Mouse (Mus musculus) cerebellum, adult 18-20 months (tissue): ENCODE results near the gene Zfp423.
"Not testable (repeated sequence)": the region's sequence is repeated elsewhere in the genome, so short reads cannot be mapped to it uniquely, and the experiment has no call there.

ENCODE experiments used
- DNase-seq, 2 experiments: peaks; one replicate each; pipeline ENCODE4 v3.0.0; 2021

The Zfp423 gene

DNA sequence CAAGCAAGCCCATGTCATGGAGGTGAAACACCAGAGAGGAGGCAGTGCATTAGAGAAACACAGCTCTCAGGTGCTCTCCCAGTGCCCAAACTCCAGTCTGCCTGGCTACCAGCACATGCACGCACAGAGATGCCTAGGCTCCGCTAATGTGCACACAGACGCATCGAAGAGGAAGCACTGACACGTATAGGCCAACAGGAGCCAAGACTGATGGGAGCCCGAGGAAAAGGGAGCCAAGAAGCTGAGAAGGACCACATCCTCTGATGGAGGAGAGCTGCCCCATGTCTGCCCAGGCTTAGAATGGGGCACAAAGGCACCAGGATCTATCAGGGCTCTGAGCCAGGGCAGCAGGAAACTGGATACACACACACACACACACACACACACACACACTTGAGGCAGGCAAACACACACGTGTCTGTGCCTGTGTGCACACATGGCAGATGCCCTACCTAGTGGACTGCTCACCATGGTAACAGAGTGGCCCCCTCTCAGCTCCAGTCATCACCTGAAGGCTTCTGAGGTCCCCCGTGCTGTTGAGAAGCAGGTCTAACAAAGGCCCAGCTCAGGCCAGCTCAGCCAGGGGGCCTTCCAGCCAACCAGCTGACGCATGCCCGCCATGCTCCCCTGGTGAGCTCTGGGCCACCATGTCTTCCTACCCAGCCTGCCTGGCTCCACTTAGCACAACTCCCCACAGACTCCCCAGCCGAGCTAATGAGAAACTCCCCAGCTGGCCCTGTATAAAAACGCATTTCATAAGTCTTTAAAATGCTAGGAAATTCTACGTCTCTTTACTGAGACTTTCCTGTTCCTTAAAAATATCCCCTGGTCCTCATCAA is 64.0 kb downstream of the Zfp423 start:
- DNase-seq: no peak

DNA sequence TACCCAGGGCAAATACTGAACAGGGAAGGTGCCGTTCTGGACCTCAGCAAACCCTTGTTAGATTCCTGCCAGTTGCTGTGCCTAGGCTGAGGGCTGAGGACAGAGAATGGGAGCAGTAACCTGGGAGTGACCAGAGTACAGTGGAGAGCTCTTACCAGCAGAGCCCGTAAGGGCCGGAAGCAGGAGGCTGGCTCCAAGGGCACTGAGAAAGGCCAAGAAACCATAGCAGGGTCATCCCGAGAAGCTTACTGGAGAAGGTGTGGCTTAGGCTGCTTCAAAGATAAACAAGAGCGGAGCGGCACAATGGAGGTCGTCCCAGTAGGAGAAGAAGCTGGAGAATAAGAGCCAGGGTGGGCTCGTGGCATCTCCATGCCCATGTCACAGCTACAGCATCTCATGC is 65.1 kb downstream of the Zfp423 start:
- DNase-seq: no peak

DNA sequence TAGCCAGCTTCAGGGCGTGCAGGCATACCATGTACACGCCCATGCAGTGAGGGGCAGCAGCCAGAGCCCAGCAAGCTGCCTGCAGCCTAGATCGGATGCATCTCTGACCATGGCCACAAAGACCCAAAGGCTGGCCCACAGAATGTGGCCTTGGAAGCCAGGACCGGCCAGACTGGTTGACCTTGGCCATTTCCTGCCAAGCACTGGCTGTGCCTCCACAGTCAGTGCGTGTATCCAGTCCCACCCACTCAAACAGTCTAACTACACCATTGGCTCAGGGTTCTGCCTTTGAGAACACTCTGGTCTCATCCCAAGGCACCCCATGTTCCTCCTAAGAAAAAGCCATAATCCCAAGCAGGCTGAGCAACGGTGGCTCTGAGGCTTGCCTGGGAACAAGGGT is 65.8 kb downstream of the Zfp423 start:
- DNase-seq: no peak

DNA sequence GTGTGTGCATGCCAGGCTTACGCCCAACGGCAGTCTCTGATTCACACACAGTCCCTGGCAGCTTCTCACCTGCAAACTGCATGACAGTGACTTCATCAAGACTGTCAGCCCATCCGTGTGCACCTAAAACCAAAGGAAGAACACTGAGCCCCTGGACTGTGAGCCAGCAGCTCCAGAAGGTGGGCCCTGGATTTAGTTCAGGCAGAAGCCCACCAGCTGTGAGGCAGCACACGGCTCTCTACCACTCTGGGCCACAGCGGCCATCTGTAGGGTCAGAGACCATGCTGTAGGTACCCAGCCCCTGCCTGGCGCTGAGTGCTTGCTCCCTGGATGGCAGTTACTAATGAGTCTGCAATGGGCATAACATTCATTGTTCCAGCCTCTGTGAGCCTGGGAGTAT is 66.5 kb downstream of the Zfp423 start:
- no peak for DNase-seq

DNA sequence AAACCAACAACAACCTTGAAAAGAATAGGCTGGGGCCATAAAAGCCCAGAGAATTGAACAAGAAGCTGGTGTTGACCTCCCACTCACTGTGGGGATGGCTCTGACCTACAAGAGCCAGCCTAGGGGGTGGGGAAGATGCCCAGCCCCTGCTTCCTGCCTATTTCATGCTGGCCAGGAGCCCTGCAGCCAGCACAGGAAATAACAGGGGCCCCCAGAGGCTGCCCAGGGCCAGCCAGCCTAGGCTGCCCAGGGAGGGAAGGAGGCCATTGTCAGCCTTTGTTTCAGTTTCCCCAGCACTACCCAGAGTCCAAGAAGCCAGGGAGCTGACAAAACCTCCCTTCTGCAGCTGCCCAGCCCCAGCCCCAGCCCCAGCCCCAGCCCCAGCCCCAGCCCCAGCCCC is 67.5 kb downstream of the Zfp423 start:
- DNase-seq: no peak

DNA sequence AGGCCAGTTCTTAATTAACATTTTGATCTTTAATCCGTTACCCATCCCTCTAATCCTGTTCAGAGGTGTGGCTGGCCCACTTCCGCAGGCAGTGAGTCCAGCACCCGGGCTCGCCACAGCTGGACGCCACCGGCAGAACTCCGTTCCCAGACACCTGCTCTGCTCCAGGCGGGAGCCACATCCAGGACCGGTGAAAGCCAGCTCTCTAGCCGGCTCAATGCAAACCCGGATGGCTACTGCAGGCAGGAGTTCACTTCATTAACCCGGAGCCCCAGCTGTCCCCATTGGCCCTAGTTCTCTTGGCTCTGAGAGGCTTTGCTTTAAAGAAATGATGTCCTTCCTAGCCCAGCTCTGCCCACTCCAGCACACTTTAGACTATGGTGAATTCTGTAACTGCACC is 71.4 kb downstream of the Zfp423 start:
- no peak for DNase-seq

DNA sequence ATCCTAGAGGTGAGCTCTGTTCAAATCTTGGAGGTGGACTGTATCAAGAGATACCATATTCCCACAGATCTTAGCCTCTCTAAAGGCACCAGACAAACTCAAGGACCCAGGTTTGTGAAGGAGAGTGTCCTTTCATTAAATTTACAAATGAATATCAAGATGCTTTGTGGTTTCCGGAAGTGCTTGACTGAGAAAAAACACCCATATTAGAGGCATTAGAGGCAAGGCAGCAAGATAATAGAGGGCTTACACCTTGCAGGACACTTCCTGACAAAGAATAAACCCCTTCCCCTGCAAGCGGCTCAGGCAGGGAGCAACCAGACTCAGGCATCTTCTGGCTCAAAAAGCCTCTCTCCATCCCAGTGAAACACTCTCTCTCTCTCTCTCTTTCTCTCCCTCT is 78.3 kb downstream of the Zfp423 start:
- no peak for DNase-seq

DNA sequence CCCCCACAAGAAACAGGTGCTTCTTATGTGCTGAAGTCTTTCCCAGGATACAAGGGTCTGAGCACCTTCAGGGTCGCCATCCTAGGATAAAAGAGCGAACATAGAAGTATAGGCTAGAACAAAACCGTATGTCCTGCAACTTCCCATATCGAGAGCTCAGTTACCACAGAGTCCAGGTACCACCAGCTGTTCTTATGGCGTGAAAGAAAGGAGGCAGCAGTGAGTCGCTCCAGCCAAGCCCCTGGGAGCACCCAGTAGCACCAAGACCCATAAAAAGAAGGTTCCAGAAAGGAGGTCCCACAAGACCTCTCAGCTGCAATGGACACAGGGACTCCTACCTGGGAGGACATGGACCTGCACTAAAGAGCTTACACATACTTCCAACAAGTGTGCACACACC is 83.5 kb downstream of the Zfp423 start:
- no peak for DNase-seq

DNA sequence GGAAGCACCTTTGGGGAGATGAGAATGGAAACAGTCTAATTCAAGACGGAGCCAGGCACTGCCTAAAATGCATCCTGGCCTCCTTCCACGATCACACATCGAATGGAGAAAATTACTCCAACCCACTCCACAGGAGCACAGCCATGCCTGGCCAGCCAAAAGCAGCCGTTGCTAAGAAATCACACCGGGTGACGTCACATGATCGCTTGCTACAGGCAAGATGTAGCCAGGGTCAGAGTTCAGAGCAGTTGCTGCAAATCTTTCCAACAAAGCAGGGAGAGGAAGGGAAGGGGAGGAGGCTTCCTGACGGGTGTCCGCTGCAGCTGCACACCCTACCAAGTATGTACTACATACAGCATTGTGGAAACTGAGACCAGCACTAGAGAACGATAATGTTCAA is 83.9 kb downstream of the Zfp423 start:
- peak; percentile 15 to 28 for DNase-seq

DNA sequence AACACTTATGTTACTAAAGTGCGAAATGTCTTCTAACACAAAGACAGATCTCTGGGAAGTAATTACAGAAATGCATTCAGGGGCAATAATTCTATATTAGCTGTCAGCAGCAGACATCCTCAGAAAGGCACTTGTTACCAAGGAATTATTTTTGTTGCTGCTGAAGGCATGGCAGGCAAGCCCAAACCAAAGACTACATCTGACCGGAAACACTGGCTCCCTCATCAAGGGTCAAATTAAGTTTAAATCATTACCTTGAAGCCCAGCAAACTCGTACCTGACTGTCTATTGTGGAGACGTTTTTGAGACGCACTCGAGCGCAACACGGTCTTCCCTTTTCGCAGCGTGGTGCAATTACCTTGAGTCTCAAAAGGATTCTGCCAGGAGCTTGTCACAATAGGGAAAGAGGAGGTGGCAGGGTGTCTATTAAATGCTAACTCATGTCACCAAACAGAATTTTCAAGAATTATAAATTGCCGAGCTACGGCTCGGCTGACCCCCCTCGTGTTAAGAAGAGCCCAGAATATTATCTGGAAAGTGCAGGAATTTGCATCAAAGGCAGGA is 86.3 kb downstream of the Zfp423 start:
- no peak for DNase-seq

DNA sequence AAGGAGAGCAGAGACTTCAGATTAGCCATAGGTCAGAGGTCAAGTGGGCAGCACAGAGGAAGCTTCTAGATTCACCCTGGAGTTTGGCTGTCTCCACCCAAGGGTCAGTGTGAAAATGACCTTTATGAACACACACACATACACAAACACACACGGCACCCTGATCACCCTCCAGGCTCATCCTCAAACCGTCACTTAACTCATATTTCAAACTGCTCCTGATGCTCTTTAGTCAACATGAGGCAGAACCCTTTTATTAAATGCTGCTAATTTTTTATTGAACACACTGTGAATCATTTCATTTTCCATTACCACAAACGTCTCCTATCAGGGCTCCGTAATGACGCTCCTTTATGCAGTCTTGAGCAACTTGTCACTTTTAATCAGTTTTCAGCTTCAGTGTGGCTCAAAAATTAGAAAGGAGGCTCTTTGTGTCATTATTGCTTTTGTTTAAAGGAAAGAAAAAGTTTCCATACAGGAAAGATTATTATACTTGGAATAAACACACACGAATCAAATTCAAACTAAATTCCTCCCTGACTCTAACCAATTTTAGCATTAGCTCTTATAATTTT is 87.0 kb downstream of the Zfp423 start:
- DNase-seq: no peak

DNA sequence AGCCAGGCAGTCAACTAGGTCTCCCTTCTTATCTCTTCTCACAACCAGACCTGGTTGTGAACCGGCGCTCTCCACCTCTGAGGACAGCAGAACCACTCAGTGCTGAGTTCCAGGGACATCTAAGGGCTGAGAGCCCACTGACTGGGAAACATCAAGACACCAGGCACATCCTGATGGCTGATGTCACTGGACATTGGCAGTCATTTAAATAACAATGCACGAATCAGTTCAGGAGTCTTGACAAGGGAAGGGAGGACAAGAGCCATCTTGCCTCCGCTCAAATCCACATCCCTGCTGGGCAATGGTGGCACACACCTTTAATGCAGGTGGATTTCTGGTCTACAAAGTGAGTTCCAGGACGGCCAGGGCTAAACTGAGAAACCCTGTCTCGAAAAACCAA is 92.8 kb downstream of the Zfp423 start:
- DNase-seq: no peak

DNA sequence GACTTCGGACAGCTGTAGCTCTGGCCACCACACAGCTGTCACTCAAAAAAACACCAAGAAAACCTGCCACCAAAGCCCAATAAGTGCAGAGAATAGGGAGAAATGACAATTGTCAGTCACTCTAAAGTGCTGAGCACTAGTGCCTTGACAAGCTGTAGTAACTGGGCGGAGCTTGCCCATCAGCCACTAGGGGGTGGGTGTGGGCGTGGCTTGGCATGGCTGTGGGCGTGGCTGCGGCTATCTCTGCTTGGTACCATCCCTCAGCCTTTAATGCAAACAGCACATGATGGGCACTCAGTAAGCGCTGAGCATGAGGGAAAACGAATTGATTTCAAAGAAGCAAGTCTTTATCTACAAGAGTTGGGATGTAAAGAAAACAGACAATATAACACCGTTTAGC is 95.2 kb downstream of the Zfp423 start:
- DNase-seq: no peak

DNA sequence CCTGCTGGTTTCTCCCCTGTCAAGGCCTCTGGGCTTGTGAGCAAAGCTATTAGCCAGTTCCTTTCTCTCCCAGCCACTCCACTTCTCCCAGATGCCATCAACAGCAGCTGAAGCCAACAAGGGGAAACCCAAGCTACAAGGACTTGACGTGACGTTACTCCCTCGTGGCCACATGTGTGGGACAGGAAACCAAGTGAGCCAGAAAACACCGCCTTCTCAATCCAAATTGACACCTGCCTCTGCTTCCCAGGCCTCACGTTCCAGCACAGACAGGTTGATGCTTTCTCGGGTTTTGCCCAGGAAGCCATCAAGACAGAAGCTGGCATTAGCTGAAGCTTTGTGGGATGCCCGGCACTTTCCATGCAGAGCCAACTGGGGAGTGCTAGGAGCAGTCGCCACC is 96.3 kb downstream of the Zfp423 start:
- no peak for DNase-seq

DNA sequence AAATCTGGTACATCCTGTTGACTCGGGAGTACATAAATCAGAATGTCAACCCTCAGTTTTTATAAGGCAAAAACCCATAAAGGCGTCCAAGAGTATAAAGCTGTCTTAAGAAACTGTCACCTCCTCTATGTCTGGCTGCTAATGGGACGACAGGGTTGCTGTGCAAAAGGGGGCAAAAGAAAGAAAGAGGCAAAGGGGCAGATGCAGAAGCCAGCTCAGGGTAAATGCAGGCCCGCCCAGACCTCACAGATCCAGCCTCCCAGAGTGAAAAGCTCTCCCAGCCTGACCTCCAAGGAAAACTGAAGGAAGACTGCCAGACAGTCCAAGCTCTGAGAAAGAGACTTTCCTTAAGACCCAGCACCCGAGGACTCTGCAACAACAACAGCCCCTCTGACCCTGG is 97.7 kb downstream of the Zfp423 start:
- DNase-seq: no peak

DNA sequence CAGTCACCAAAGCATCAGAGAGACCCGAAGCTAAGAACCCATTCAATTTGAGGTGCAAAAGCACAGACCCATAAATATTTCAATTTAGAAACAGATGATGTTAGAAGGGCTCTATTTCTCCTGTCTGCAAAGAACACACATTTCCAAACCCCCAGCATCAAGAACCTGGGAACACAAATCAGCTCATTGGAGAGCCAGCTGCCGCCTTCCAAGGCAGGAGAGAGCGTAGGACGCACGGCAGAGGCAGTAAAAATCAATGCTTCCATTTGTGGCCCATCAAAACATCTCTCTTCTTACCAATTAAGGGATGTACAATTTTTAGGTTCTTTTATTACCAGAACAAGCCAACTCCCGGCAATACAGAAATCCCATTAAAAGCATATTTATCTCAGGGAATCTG is 98.5 kb downstream of the Zfp423 start:
- no peak for DNase-seq

DNA sequence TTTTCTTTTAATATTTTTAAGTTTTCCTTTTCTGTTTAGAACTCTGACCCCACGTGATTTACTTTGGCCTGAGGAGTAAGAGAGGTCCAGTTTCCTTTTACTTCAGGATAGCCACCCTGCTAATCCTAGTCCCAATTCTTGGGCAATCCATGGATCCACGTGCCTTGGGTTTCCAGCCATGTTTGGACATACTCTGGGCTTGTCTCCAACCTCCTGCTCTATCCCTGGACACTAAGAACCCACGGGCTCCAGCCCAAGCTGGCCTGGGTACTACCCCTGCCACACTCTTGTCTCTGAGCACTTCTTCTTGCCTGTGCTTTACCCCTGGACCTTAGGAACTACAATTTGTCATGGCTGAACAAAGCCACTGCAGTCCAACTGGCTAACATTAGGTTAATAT is 107.5 kb downstream of the Zfp423 start:
- DNase-seq: no peak

DNA sequence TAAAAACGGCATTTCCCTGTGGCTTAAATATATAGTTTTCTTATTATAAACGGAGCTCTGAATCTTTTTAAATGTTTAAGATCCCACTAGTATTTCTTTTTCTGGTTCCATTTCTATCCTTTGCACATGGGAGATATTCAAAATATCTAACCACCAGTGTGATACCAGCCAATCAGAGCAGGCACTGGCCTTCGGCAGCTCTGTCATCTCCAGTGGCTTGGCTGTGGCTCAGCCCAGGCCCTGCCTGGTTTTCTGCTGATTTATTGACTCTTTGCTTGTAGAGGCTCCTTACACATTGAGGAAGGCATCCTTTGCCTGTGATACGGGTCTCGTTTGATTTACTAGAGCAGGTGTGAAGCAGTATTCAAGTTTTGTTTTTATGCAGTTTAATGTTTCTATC is 108.0 kb downstream of the Zfp423 start:
- no peak for DNase-seq

DNA sequence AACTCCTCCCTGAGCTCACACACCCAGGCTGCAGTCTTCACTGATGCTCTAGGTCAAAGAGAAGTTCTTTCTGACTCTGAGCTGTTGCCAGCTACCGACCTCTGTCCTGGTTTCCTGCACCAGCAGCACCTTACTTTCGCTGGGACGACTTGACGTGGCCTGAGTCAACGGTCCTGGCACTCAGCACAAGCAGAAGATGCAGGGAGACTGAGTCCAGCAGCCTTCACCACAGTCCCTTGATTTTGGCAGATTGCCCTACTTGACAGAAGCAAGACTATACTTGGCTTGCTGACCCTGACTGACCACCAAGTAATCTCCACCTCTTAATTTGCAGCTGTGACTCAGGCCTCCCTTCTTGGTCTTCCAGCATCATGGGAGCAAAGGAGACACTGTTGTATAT is 110.6 kb downstream of the Zfp423 start:
- no peak for DNase-seq

DNA sequence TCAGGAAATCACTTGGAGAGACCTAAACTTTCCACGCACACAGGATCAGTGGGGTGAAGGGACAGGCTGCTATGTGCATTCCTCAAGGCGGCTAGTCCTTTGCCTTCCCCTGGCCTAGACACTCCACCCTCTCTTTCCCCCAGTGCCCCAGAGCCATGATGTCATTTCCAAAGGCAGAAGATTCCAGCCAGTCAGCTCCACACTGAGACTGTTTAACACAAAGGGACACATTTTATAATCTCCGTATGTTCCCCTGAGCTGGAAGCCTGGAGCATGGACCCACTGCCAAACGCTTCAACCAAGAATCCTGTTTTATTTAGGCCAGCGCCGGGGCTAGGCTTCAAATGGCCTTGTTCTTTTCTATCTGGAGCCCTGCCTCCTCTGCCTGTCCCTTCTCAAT is 111.6 kb downstream of the Zfp423 start:
- peak; percentile 61 to 67 for DNase-seq

DNA sequence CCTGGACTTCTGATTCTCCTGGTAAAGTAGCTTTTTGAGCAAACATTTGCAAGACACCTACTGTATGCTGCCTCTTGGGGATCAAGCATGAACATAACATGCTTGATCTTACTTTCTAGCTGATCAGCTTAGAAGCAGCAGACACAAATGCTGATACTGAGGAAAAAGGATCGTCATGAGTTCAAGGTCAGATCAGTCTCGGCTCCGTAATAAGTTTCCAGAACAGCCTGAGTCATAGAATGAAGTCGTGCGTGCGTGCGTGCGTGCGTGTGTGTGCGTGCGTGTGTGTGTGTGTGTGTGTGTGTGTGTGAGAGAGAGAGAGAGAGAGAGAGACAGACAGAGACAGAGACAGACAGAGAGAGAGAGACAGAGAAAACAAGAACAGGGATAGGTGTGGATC is 117.3 kb downstream of the Zfp423 start:
- not testable (repeated sequence) for DNase-seq

DNA sequence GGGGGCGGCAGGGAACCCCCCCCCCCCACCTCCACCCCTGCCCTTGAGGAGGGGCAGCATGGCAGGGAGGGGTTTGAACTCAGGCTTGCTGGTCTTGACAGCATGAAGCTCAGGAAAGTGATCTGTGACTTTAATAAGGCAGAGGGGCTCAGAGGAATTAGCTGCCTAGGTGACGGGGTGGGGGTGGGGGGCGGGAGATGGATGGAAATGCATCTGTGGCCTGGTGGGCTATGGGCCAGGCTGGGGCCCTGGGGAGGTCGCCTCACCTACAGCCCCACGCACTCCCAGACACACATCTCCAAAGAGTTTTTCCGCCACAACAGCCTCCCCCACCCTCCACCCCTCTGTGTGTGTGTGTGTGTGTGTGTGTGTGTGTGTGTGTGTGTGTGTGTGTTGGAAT is 122.1 kb downstream of the Zfp423 start:
- DNase-seq: no peak

DNA sequence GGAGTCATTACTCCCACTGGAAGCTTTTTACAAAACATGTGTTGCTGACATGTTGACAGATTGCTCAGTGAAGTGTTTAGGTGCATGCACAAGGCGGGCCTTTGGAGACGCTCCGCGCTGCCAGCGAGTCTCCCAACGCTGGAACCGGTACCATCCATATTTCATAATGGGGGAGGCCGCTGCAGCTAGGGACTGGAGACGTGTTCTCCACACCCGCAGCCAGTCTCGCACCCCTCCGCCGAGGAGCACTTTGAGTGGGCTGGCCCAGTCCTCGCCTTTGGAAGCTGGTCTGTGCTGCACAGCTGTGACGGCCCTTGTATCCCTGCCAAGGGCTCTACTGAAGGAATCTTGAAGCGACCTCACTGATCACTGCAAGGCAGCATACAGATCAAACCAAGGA is 122.5 kb downstream of the Zfp423 start:
- DNase-seq: no peak

DNA sequence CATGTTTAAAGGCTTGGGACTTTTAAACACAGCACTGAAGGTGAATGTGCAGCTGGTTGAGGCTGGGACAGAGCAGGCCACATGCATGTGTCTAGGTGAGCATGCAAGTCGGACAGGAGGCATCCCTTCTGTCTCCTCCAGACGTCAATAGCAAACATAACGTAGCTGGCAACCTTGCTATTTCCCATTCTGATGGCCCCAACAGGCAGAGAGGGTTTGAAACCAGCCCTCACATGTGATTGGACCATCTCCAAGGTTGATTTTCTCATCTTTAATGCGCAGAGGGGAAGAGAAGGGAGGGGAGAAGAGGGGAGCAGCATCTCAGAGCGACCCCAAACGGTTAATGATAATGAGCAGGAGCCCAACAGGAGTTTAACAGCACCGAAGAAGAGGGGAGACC is 123.5 kb downstream of the Zfp423 start:
- DNase-seq: no peak

DNA sequence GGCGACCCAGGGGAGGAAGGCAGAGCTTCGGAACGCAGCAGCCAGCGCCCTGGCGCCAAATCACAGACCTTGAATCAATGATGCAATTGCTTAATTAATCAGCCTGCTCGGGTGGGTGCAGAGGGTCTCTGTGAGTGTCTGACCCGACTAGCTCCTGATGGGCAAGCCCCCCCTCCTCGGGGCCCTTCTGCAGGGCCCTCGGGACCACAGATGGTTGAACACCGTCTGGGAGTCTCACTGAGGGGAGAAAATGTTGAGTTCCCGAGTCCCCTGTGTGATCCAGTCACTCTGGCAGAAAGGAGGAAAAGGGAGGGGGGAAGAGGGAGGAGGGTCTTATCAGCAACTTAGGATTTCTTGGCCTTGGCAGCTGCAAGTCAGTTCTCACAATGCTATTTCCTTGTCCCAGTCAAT is 124.0 kb downstream of the Zfp423 start:
- no peak for DNase-seq
